Mouse (Mus musculus): ENCODE results near the gene Grip1.

Grip1 gene

DNA sequence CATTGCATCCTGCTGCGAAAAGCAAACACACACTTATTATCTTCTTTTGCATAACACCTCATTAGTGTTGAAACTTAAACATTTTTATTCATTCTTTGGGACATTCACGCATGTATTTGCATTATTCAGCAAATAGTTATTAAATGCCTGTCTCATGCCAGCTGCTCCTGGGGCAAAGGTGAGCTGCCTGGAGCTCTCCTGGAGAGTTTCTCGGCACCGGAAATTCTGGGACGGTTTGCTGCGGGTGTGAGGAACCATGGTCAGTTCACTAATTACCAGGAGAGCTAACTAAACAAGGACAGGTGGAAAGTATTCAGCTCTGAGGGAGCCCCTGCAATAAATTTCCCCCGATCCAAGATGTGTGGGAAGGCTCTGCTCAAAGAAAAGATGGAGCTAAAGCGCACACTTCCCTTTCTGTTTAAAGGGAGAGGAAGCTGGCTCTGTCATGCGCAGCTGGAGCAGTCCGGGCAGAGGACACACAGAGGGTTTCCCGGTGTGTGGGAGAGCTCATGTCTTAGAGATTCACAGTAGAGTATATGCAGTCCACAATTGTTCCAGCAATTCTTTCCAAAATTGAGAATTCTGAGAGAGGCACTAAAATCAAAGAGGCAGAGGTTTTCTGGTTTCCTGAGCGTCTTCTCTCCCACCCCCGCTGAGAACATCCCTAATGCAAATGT lies 675.1 kb downstream of the Grip1 start:
- in situ Hi-C loops (cut with MseI, MboI) = loop anchor here (10.0 kb wide), 1 partner anchor 324 kb away; no protein-coding TSS in a partner anchor

- in situ Hi-C loops (cut with MseI, MboI) = no loop called here
Observed at GRCm38 (mm10) chr10:120130621-120131020, 677.0 kb downstream of the Grip1 start.

- in situ Hi-C loops (cut with MseI, MboI) = no loop called here
Observed at GRCm38 (mm10) chr10:120133697-120134096, 680.1 kb downstream of the Grip1 start.

GRCm38 (mm10) chr10:120136020-120136562 lies 682.5 kb downstream of the Grip1 start:
- in situ Hi-C loops (cut with MseI, MboI) = no loop called here

Data from mouse trophoblast stem cell (cell line).